Mouse (Mus musculus) telencephalon, adult 2 months (tissue): Measurements from ENCODE around the gene Polr1c.

Source experiments
- DNase-seq: peaks from one replicate; pipeline ENCODE4 v3.0.0-alpha.2; 2011; ENCODE audit warnings: low read depth, low spot score

Gene Polr1c

GRCm38 (mm10) chr17:46247512-46248188, at the start of gene Polr1c, which contains the start of gene Yipf3:
Polr1c (minus strand) TSS chr17:46248054.
Yipf3 (plus strand) TSS chr17:46248080.
- DNase-seq: peak; percentile 92

GRCm38 (mm10) chr17:46297028-46297363, 49.1 kb upstream of the Polr1c start:
- no peak for DNase-seq

GRCm38 (mm10) chr17:46296601-46297000, 48.7 kb upstream of the Polr1c start:
- no peak for DNase-seq

GRCm38 (mm10) chr17:46287678-46288095, 39.8 kb upstream of the Polr1c start:
- DNase-seq: no peak

- DNase-seq: no peak
These were observed 37.6 kb upstream of the Polr1c start for GRCm38 (mm10) chr17:46285407-46285806.

- no peak for DNase-seq
These were observed 36.8 kb upstream of the Polr1c start for GRCm38 (mm10) chr17:46284653-46285052.

- DNase-seq: no peak
These were observed 36.1 kb upstream of the Polr1c start for GRCm38 (mm10) chr17:46283911-46284310.

GRCm38 (mm10) chr17:46283140-46283539, 35.3 kb upstream of the Polr1c start:
- DNase-seq: no peak

GRCm38 (mm10) chr17:46282483-46283123, 34.7 kb upstream of the Polr1c start, which contains the start of gene Tjap1:
Tjap1 (minus strand) TSS chr17:46283026.
- DNase-seq: no peak

- DNase-seq: no peak
These were observed 30.3 kb upstream of the Polr1c start for GRCm38 (mm10) chr17:46278011-46278765.

GRCm38 (mm10) chr17:46277586-46277985, 29.7 kb upstream of the Polr1c start:
- no peak for DNase-seq

- DNase-seq: no peak
These were observed 27.7 kb upstream of the Polr1c start for GRCm38 (mm10) chr17:46275506-46275905.

GRCm38 (mm10) chr17:46275034-46275433, 27.2 kb upstream of the Polr1c start:
- no peak for DNase-seq

GRCm38 (mm10) chr17:46274465-46274864, 26.6 kb upstream of the Polr1c start:
- DNase-seq: no peak

- peak; percentile 72 for DNase-seq
These were observed 26.0 kb upstream of the Polr1c start for GRCm38 (mm10) chr17:46273803-46274236.

- DNase-seq: no peak
These were observed 24.8 kb upstream of the Polr1c start for GRCm38 (mm10) chr17:46272675-46273074.

GRCm38 (mm10) chr17:46272058-46272457, 24.2 kb upstream of the Polr1c start:
- DNase-seq: no peak

- no peak for DNase-seq
These were observed 22.1 kb upstream of the Polr1c start for GRCm38 (mm10) chr17:46269771-46270534.

- no peak for DNase-seq
These were observed 20.3 kb upstream of the Polr1c start for GRCm38 (mm10) chr17:46268026-46268720.

GRCm38 (mm10) chr17:46267511-46267910, 19.7 kb upstream of the Polr1c start:
- no peak for DNase-seq

- DNase-seq: no peak
These were observed 19.1 kb upstream of the Polr1c start for GRCm38 (mm10) chr17:46266986-46267385.
